29 mouse cellular contexts compared by ENCODE assay signal in genomic region chr4:120273594-120273993, GRCm38 (mm10). TPM values are rescaled to one million over a fixed set of nuclear protein-coding genes. Genes with fewer than 3 reads are reported as not detected.
"Had no signal": no experiment of that assay in that cellular context is flagged by ENCODE, and none has a peak within 500 bp of the region (broad histone marks: within the 10 kb centered on the region; RNA-seq: fewer than 3 reads in every experiment).

No protein-coding gene starts in this region.

- H3K4me2 ChIP-seq: embryonic facial prominence, embryonic 12.5 days; embryonic facial prominence, embryonic 13.5 days; embryonic facial prominence, embryonic 15.5 days; forebrain, embryonic 12.5 days; forebrain, embryonic 13.5 days; forebrain, embryonic 15.5 days had no signal

- H3K9ac ChIP-seq: embryonic facial prominence, embryonic 12.5 days; embryonic facial prominence, embryonic 13.5 days; embryonic facial prominence, embryonic 15.5 days; forebrain, embryonic 12.5 days; forebrain, embryonic 13.5 days; forebrain, embryonic 15.5 days; forebrain, postnatal 0 days had no signal

- H3K9me3 ChIP-seq: embryonic facial prominence, embryonic 10.5 days; embryonic facial prominence, embryonic 12.5 days; embryonic facial prominence, embryonic 13.5 days; embryonic facial prominence, embryonic 15.5 days; forebrain, embryonic 10.5 days; forebrain, embryonic 12.5 days; forebrain, embryonic 13.5 days; forebrain, embryonic 15.5 days; heart, embryonic 10.5 days had no signal

- H3K27ac ChIP-seq: embryonic facial prominence, embryonic 10.5 days; embryonic facial prominence, embryonic 12.5 days; embryonic facial prominence, embryonic 13.5 days; embryonic facial prominence, embryonic 15.5 days; forebrain, embryonic 10.5 days; forebrain, embryonic 12.5 days; forebrain, embryonic 13.5 days; forebrain, embryonic 15.5 days; gastrocnemius, adult 2 months; heart, embryonic 10.5 days had no signal

- DNase-seq: cerebellum, adult 8-10 months; cerebellum, adult 9-10 months; cerebellum, adult 9-11 months; cerebellum, postnatal 10 days; cerebellum, postnatal 14 days; cerebellum, postnatal 25 days; cerebellum, postnatal 36 days; embryo, embryonic 11 days; forebrain, postnatal 0 days; gastrocnemius, adult 2 months; gastrocnemius, postnatal 10 days; gastrocnemius, postnatal 14 days; gastrocnemius, postnatal 25 days; gastrocnemius, postnatal 36 days; heart, adult 18-20 months had no signal

- H3K36me3 ChIP-seq: embryonic facial prominence, embryonic 10.5 days; embryonic facial prominence, embryonic 12.5 days; embryonic facial prominence, embryonic 13.5 days; embryonic facial prominence, embryonic 15.5 days; forebrain, embryonic 10.5 days; forebrain, embryonic 12.5 days; forebrain, embryonic 15.5 days; heart, embryonic 10.5 days had no signal

- H3K4me3 ChIP-seq: embryonic facial prominence, embryonic 10.5 days; embryonic facial prominence, embryonic 12.5 days; embryonic facial prominence, embryonic 13.5 days; embryonic facial prominence, embryonic 15.5 days; erythroblast, embryonic 14.5 days; forebrain, embryonic 10.5 days; forebrain, embryonic 12.5 days; forebrain, embryonic 13.5 days; forebrain, embryonic 15.5 days; gastrocnemius, adult 2 months; heart, embryonic 10.5 days had no signal

- ATAC-seq: forebrain, embryonic 13.5 days; forebrain, embryonic 14.5 days; forebrain, embryonic 15.5 days; forebrain, embryonic 16.5 days; forebrain, postnatal 0 days had no signal

- H3K27me3 ChIP-seq: forebrain, embryonic 15.5 days had no signal

RNA-seq across cellular contexts. Expression of gene Foxo6, which starts 13.6 kb away (rescaled TPM):
- total RNA-seq: common myeloid progenitor, adult 5-6 weeks; granulocyte monocyte progenitor cell, adult 5-6 weeks had no signal
- polyA plus RNA-seq: erythroblast, embryonic 14.5 days had no signal
